Mouse (Mus musculus): ENCODE measurements at regions not wholly inside any gene's neighbourhood (a gene's known extent, or its start where the extent isn't known, plus 50 kb on each side); places are given as distances from the start of the nearest gene placed in this dataset.

- DNase-seq (ENCODE audit: low spot score in 2 of 2), result no peak
Observed at GRCm38 (mm10) chr5:85954526-85954925, 110.9 kb downstream of the Cenpc1 start.

GRCm38 (mm10) chr5:85936667-85937314 lies 128.6 kb downstream of the Cenpc1 start:
- DNase-seq (ENCODE audit: low spot score in 2 of 2), result peak; percentile 60 to 81

- DNase-seq (ENCODE audit: low spot score in 2 of 2), result peak; percentile 25 to 42
Observed at GRCm38 (mm10) chr5:85918288-85918687, 147.1 kb downstream of the Cenpc1 start.

- no peak for DNase-seq (ENCODE audit: low spot score in 2 of 2)
Observed at GRCm38 (mm10) chr5:85915000-85915399, 150.4 kb downstream of the Cenpc1 start.

GRCm38 (mm10) chr5:85896452-85896851 lies 168.9 kb downstream of the Cenpc1 start:
- no peak for DNase-seq (ENCODE audit: low spot score in 2 of 2)

GRCm38 (mm10) chr5:85895814-85896213 lies 169.6 kb downstream of the Cenpc1 start:
- DNase-seq (ENCODE audit: low spot score in 2 of 2), result no peak

- DNase-seq (ENCODE audit: low spot score in 2 of 2), result no peak
Observed at GRCm38 (mm10) chr5:85870311-85870710, 195.1 kb downstream of the Cenpc1 start.

- DNase-seq (ENCODE audit: low spot score in 2 of 2), result no peak
Observed at GRCm38 (mm10) chr5:85832556-85832955, 232.8 kb downstream of the Cenpc1 start.

- DNase-seq (ENCODE audit: low spot score in 2 of 2), result peak in 1 of 2 experiments; percentile 24
Observed at GRCm38 (mm10) chr5:85795531-85796197, 269.7 kb downstream of the Cenpc1 start.

- no peak for DNase-seq (ENCODE audit: low spot score in 2 of 2)
Observed at GRCm38 (mm10) chr5:85793148-85793547, 272.2 kb downstream of the Cenpc1 start.

- DNase-seq (ENCODE audit: low spot score in 2 of 2), result no peak
Observed at GRCm38 (mm10) chr5:85780730-85781454, 284.5 kb downstream of the Cenpc1 start.

- no peak for DNase-seq (ENCODE audit: low spot score in 2 of 2)
Observed at GRCm38 (mm10) chr5:85780017-85780416, 285.4 kb downstream of the Cenpc1 start.

- DNase-seq (ENCODE audit: low spot score in 2 of 2), result no peak
Observed at GRCm38 (mm10) chr5:85779205-85779604, 286.2 kb downstream of the Cenpc1 start.

- DNase-seq (ENCODE audit: low spot score in 2 of 2), result no peak
Observed at GRCm38 (mm10) chr5:85772660-85773059, 292.7 kb downstream of the Cenpc1 start.

GRCm38 (mm10) chr5:85772086-85772485 lies 293.3 kb downstream of the Cenpc1 start:
- peak in 1 of 2 experiments; percentile 42 for DNase-seq (ENCODE audit: low spot score in 2 of 2)

GRCm38 (mm10) chr5:85767157-85767556 lies 298.2 kb downstream of the Cenpc1 start:
- DNase-seq (ENCODE audit: low spot score in 2 of 2), result no peak

GRCm38 (mm10) chr5:85756716-85757115 lies 308.7 kb downstream of the Cenpc1 start:
- no peak for DNase-seq (ENCODE audit: low spot score in 2 of 2)

- DNase-seq (ENCODE audit: low spot score in 2 of 2), result peak; percentile 29 to 53
Observed at GRCm38 (mm10) chr5:85754227-85754626, 311.2 kb downstream of the Cenpc1 start.

GRCm38 (mm10) chr5:85753109-85753508 lies 312.3 kb downstream of the Cenpc1 start:
- no peak for DNase-seq (ENCODE audit: low spot score in 2 of 2)

GRCm38 (mm10) chr5:85751649-85752048 lies 313.7 kb downstream of the Cenpc1 start:
- DNase-seq (ENCODE audit: low spot score in 2 of 2), result no peak

- no peak for DNase-seq (ENCODE audit: low spot score in 2 of 2)
Observed at GRCm38 (mm10) chr5:85750893-85751292, 314.5 kb downstream of the Cenpc1 start.

- DNase-seq (ENCODE audit: low spot score in 2 of 2), result no peak
Observed at GRCm38 (mm10) chr5:85729613-85730012, 335.8 kb downstream of the Cenpc1 start.

GRCm38 (mm10) chr5:85707345-85707744 lies 358.0 kb downstream of the Cenpc1 start:
- DNase-seq (ENCODE audit: low spot score in 2 of 2), result no peak

Measured in right cerebral cortex, postnatal 10 days (tissue).